Mouse (Mus musculus): ENCODE data around the gene Anpep. TPM values are rescaled to one million over a fixed set of nuclear protein-coding genes. Genes with fewer than 3 reads are reported as not detected.

Gene Anpep
- polyA plus RNA-seq (2012; rRNA removed; ENCODE audit: low replicate concordance), result 61.2 and 98.4 TPM in 2 replicates

GRCm38 (mm10) chr7:79860811-79861210 is at the start of gene Anpep:
Gene Anpep, minus strand, starts transcription at chr7:79861059.

DNA sequence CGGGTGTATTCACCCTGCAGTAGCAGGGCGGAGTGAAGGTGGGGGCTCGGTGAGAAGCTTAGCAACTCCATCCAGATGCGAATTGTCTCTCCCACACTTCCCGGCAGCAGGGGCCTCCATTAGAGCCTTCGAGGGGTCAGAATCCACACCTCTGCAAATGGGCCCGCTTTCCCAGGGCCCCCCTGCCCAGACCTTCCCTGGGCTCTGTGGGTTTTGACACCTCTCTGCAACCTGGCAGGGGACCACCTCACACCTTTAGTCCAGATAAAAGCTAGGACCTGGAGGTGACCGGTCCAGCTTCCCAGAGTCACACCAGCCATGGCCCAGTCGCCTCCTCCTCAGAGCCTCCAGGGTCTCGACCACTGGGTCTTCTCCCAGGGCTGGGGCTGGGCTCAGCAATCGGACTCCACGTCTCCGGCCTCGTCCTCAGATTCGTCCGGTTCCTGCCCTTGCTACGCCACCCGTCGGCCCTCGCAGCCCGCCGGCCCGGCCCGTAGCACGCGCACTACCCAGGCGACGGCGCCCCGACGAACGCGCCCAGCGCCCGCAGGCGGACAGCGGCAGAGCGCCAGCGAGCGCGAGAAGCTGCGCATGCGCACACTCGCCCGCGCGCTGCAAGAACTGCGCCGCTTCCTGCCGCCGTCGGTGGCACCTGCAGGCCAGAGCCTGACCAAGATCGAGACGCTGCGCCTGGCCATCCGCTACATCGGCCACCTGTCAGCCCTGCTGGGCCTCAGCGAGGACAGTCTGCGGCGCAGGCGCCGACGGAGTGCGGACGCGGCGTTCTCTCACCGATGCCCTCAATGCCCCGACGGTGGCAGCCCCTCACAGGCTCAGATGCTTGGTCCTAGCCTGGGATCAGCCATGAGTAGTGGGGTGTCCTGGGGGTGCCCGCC is 50.0 kb downstream of the Anpep start, which contains the start of gene Mesp2:
Gene Mesp2, plus strand, starts transcription at position 117 of the 896 bp plus-strand sequence.

GRCm38 (mm10) chr7:79793688-79794087 is 67.2 kb downstream of the Anpep start, which contains the start of gene Mesp1:
Gene Mesp1, minus strand, starts transcription at chr7:79793788.

Other genes starting within 250 kb of the Anpep start
- not detected in 2 replicates for gene Rhcg, start 243.4 kb downstream of the Anpep start, polyA plus RNA-seq (2012; rRNA removed; ENCODE audit: low replicate concordance)
- gene Ticrr, start 200.9 kb downstream of the Anpep start, polyA plus RNA-seq (2012; rRNA removed; ENCODE audit: low replicate concordance), result 0.27 and 0.62 TPM in 2 replicates
- gene Kif7, start 145.3 kb downstream of the Anpep start, polyA plus RNA-seq (2012; rRNA removed; ENCODE audit: low replicate concordance), result 1.9 and 3.9 TPM in 2 replicates
- gene Plin1, start 128.2 kb downstream of the Anpep start, polyA plus RNA-seq (2012; rRNA removed; ENCODE audit: low replicate concordance), result 1,122 and 1,658 TPM in 2 replicates
- 28.4 and 47.4 TPM in 2 replicates for gene Pex11a, start 117.9 kb downstream of the Anpep start, polyA plus RNA-seq (2012; rRNA removed; ENCODE audit: low replicate concordance)
- 2.9 and 3.3 TPM in 2 replicates for gene Wdr93, start 117.9 kb downstream of the Anpep start, polyA plus RNA-seq (2012; rRNA removed; ENCODE audit: low replicate concordance)
- 0.23 and 0.33 TPM in 2 replicates for gene Mesp1, start 67.3 kb downstream of the Anpep start, polyA plus RNA-seq (2012; rRNA removed; ENCODE audit: low replicate concordance)
- 0.45 and 0.63 TPM in 2 replicates for gene Mesp2, start 50.3 kb downstream of the Anpep start, polyA plus RNA-seq (2012; rRNA removed; ENCODE audit: low replicate concordance)
- 15.0 and 19.2 TPM in 2 replicates for gene Ap3s2, start 59.6 kb upstream of the Anpep start, polyA plus RNA-seq (2012; rRNA removed; ENCODE audit: low replicate concordance)
- 10.2 and 15.7 TPM in 2 replicates for gene Arpin, start 74.3 kb upstream of the Anpep start, polyA plus RNA-seq (2012; rRNA removed; ENCODE audit: low replicate concordance)
- 44.8 and 56.6 TPM in 2 replicates for gene Zfp710, start 163.8 kb upstream of the Anpep start, polyA plus RNA-seq (2012; rRNA removed; ENCODE audit: low replicate concordance)